23 mouse cellular contexts compared by ENCODE assay signal in genomic region chr16:57383266-57383971, GRCm38 (mm10). TPM values are rescaled to one million over a fixed set of nuclear protein-coding genes. Genes with fewer than 3 reads are reported as not detected.
DNase-seq lines count a peak whose midpoint lies in the region; ATAC-seq and TF ChIP-seq lines count a peak whose summit lies in the region.
"Had no signal": no experiment of that assay in that cellular context is flagged by ENCODE, and none has a peak within 500 bp of the region (broad histone marks: within the 10 kb centered on the region; RNA-seq: fewer than 3 reads in every experiment).

No protein-coding gene starts in this region.

- H3K9me3 ChIP-seq in lung, postnatal 0 days (ENCODE audit: low read length) = no peaks in the 10 kb centered on the region; the same call in 1 of the 2 replicates
- no peaks in the 10 kb centered on the region for H3K9me3 ChIP-seq in limb, embryonic 11.5 days (ENCODE audit: control insufficient read depth, low read length)
- peaks cover 2% of the 10 kb centered on the region; the same call in 1 of the 2 replicates for H3K9me3 ChIP-seq in hindbrain, embryonic 16.5 days (ENCODE audit: control insufficient read depth, low read length)
- 0 out of 2 replicates have a peak, but pooled peaks cover 4% of the 10 kb centered on the region for H3K9me3 ChIP-seq in forebrain, embryonic 13.5 days (replicated peaks)
- H3K9me3 ChIP-seq: forebrain, embryonic 15.5 days; heart, embryonic 13.5 days; hindbrain, embryonic 12.5 days; liver, embryonic 15.5 days; lung, embryonic 15.5 days; midbrain, embryonic 10.5 days; stomach, embryonic 15.5 days had no signal

- intact Hi-C loops in heart, postnatal 14 days (cut with DNase I) = no loop called here

- DNase-seq in heart, adult 11 months = peak; percentile 39
- no peak for DNase-seq in heart, postnatal 14 days
- no peak for DNase-seq in lung, postnatal 0 days (ENCODE audit: low spot score)
- no peak for DNase-seq in lung, postnatal 25 days (ENCODE audit: low spot score)
- no peak for DNase-seq in limb, embryonic 11.5 days (ENCODE audit: low spot score)
- DNase-seq: adrenal gland, adult 2 months; cerebellum, adult 11 months; cerebellum, adult 9-11 months; gastrocnemius, postnatal 25 days; heart, adult 2 months; kidney, postnatal 10 days; liver; thymus, postnatal 25 days had no signal

- H3K27ac ChIP-seq in lung, postnatal 0 days (ENCODE audit: low read length) = peak overlapping the region; percentile 51; the same call in 1 of the 2 replicates
- no peak overlapping the region for H3K27ac ChIP-seq in limb, embryonic 11.5 days (replicated peaks; ENCODE audit: low read depth, low read length)
- H3K27ac ChIP-seq in hindbrain, embryonic 16.5 days (ENCODE audit: low read depth, low read length) = no peak overlapping the region
- no peak overlapping the region for H3K27ac ChIP-seq in forebrain, embryonic 13.5 days
- H3K27ac ChIP-seq: forebrain, embryonic 15.5 days; heart, adult 2 months; heart, embryonic 13.5 days; hindbrain, embryonic 12.5 days; liver, embryonic 15.5 days; lung, embryonic 15.5 days; midbrain, embryonic 10.5 days; stomach, embryonic 15.5 days had no signal

- H3K4me1 ChIP-seq in lung, postnatal 0 days (ENCODE audit: insufficient read depth, low read depth, low read length) = no peaks in the 10 kb centered on the region
- no peaks in the 10 kb centered on the region for H3K4me1 ChIP-seq in limb, embryonic 11.5 days (ENCODE audit: control insufficient read depth, insufficient read depth, low read length)
- H3K4me1 ChIP-seq in hindbrain, embryonic 16.5 days (ENCODE audit: control insufficient read depth, insufficient read depth, low read depth, low read length) = no peaks in the 10 kb centered on the region
- H3K4me1 ChIP-seq in forebrain, embryonic 13.5 days = no peaks in the 10 kb centered on the region
- H3K4me1 ChIP-seq: forebrain, embryonic 15.5 days; hindbrain, embryonic 12.5 days; liver, embryonic 15.5 days; lung, embryonic 15.5 days; stomach, embryonic 15.5 days had no signal

- ATAC-seq in lung, postnatal 0 days = peak; percentile 58
- 0 out of 2 replicates have a peak, but pooled peaks have one; percentile 13 for ATAC-seq in limb, embryonic 11.5 days (ENCODE audit: insufficient number of reproducible peaks, low FRiP score, low TSS enrichment, low read depth)
- ATAC-seq in hindbrain, embryonic 16.5 days = no peak
- no peak for ATAC-seq in forebrain, embryonic 13.5 days
- ATAC-seq: CD4-positive, CD25-positive, alpha-beta regulatory T cell, adult 4 months; forebrain, embryonic 15.5 days had no signal

- no peaks in the 10 kb centered on the region for H3K36me3 ChIP-seq in lung, postnatal 0 days (ENCODE audit: insufficient read depth, low read length)
- no peaks in the 10 kb centered on the region for H3K36me3 ChIP-seq in limb, embryonic 11.5 days (ENCODE audit: control insufficient read depth, insufficient read depth, low read length)
- H3K36me3 ChIP-seq in hindbrain, embryonic 16.5 days (ENCODE audit: control insufficient read depth, insufficient read depth, low read length) = no peaks in the 10 kb centered on the region
- H3K36me3 ChIP-seq in forebrain, embryonic 13.5 days (ENCODE audit: poor library complexity, severe bottlenecking) = no peaks in the 10 kb centered on the region
- H3K36me3 ChIP-seq: forebrain, embryonic 15.5 days; hindbrain, embryonic 12.5 days; liver, embryonic 15.5 days; lung, embryonic 15.5 days; midbrain, embryonic 10.5 days; stomach, embryonic 15.5 days had no signal

- 42% methylated on average over 8 of the region's 8 CpGs for WGBS in lung, postnatal 0 days
- WGBS in limb, embryonic 11.5 days = 49% methylated on average over 8 of the region's 8 CpGs
- WGBS in hindbrain, embryonic 16.5 days = 75% methylated on average over 8 of the region's 8 CpGs
- WGBS in forebrain, embryonic 13.5 days = 87% methylated on average over 8 of the region's 8 CpGs

- H3K27me3 ChIP-seq in lung, postnatal 0 days (replicated peaks; ENCODE audit: insufficient read depth, low read length) = no peaks in the 10 kb centered on the region
- H3K27me3 ChIP-seq in limb, embryonic 11.5 days (ENCODE audit: control insufficient read depth, insufficient read depth, low read length) = no peaks in the 10 kb centered on the region
- H3K27me3 ChIP-seq in hindbrain, embryonic 16.5 days (replicated peaks; ENCODE audit: control insufficient read depth, insufficient read depth, low read length) = no peaks in the 10 kb centered on the region
- H3K27me3 ChIP-seq in forebrain, embryonic 13.5 days = no peaks in the 10 kb centered on the region
- H3K27me3 ChIP-seq: forebrain, embryonic 15.5 days; heart, embryonic 13.5 days; hindbrain, embryonic 12.5 days; liver, embryonic 15.5 days; lung, embryonic 15.5 days; stomach, embryonic 15.5 days had no signal

- H3K9ac ChIP-seq in lung, postnatal 0 days (replicated peaks; ENCODE audit: low read depth) = no peak overlapping the region
- H3K9ac ChIP-seq in limb, embryonic 11.5 days (ENCODE audit: low read length) = no peak overlapping the region
- no peak overlapping the region for H3K9ac ChIP-seq in hindbrain, embryonic 16.5 days (ENCODE audit: low read depth, low read length)
- H3K9ac ChIP-seq in forebrain, embryonic 13.5 days = no peak overlapping the region
- H3K9ac ChIP-seq: forebrain, embryonic 15.5 days; heart, embryonic 13.5 days; hindbrain, embryonic 12.5 days; liver, embryonic 15.5 days; lung, embryonic 15.5 days; stomach, embryonic 15.5 days had no signal

- no peak for TF ChIP-seq CTCF in lung, postnatal 0 days (IDR thresholded peaks at IDR 0.05)

- no peak for TF ChIP-seq EP300 in lung, postnatal 0 days (IDR thresholded peaks at IDR 0.05)

- H3K4me2 ChIP-seq in lung, postnatal 0 days (replicated peaks; ENCODE audit: low read depth, low read length) = no peak overlapping the region
- no peak overlapping the region for H3K4me2 ChIP-seq in limb, embryonic 11.5 days (ENCODE audit: low read depth, severe bottlenecking)
- H3K4me2 ChIP-seq in hindbrain, embryonic 16.5 days (ENCODE audit: low read length) = no peak overlapping the region
- no peak overlapping the region for H3K4me2 ChIP-seq in forebrain, embryonic 13.5 days
- H3K4me2 ChIP-seq: forebrain, embryonic 15.5 days; heart, embryonic 13.5 days; hindbrain, embryonic 12.5 days; liver, embryonic 15.5 days; lung, embryonic 15.5 days; stomach, embryonic 15.5 days had no signal

- no peak overlapping the region for H3K4me3 ChIP-seq in lung, postnatal 0 days (ENCODE audit: low read depth, low read length)
- H3K4me3 ChIP-seq in limb, embryonic 11.5 days (ENCODE audit: low read depth, low read length) = no peak overlapping the region
- no peak overlapping the region for H3K4me3 ChIP-seq in hindbrain, embryonic 16.5 days (ENCODE audit: low read length)
- no peak overlapping the region for H3K4me3 ChIP-seq in forebrain, embryonic 13.5 days
- H3K4me3 ChIP-seq: forebrain, embryonic 15.5 days; heart, adult 2 months; heart, embryonic 13.5 days; hindbrain, embryonic 12.5 days; liver, embryonic 15.5 days; lung, embryonic 15.5 days; midbrain, embryonic 10.5 days; stomach, embryonic 15.5 days had no signal

RNA-seq across cellular contexts. Expression of gene Filip1l, which starts 30.5 kb away (rescaled TPM):
- 10 to 100 TPM; 40.8 to 45.8 TPM for total RNA-seq in heart, postnatal 14 days (2021)
- polyA plus RNA-seq in lung, postnatal 0 days (2015; fragmentation: Nextera tagmentation; extraction: Ambion mirVana) = 37.7 and 41.6 TPM in 2 replicates
- 24.3 and 25.7 TPM in 2 replicates for polyA plus RNA-seq in limb, embryonic 11.5 days (2014; fragmentation: Nextera tagmentation; extraction: Ambion mirVana)
- 2.2 and 3.2 TPM in 2 replicates for polyA plus RNA-seq in hindbrain, embryonic 16.5 days (2015; fragmentation: Nextera tagmentation; extraction: Ambion mirVana)
- 1.9 and 2.6 TPM in 2 replicates for polyA plus RNA-seq in forebrain, embryonic 13.5 days (2015; fragmentation: Nextera tagmentation; extraction: Ambion mirVana)

Comparison
In these comparisons a context has a peak if more than half of its experiments do, and no peak if none do; other contexts are left out.
1. ATAC-seq: peak in lung, postnatal 0 days (single experiment) and limb, embryonic 11.5 days (single experiment); none in hindbrain, embryonic 16.5 days (single experiment) and forebrain, embryonic 13.5 days (single experiment).